Mouse (Mus musculus) midbrain, embryonic 14.5 days (tissue): ENCODE measurements around the gene Fam57b. TPM values are rescaled to one million over a fixed set of nuclear protein-coding genes. Genes with fewer than 3 reads are reported as not detected.
A peak's percentile ranks its signal among the peaks of the same experiment; 100 is the strongest.

Experiments
- ATAC-seq: fragments of 200-750 bp; cut with Nextera tagmentation; 2 replicates; pipeline ENCODE4 v1.8.0; 2017; ENCODE audit warnings: moderate number of reproducible peaks, moderate library complexity; ENCODE audit not compliant: low FRiP score, low TSS enrichment
- DNase-seq: peaks from one replicate; pipeline ENCODE4 v3.0.0-alpha.2; 2015
- H3K27ac ChIP-seq: fragments of 300-500 bp; sonication (generic); replicated peaks from 2 replicates; pipeline ENCODE4 v1.5.1; 2014; ENCODE audit warnings: mild to moderate bottlenecking, low read depth, low read length, moderate library complexity
- H3K27me3 ChIP-seq: fragments of 300-500 bp; sonication (generic); 2 replicates; pipeline ENCODE4 v1.6.1; 2014; ENCODE audit warnings: low read length, control low read depth, mixed read lengths; ENCODE audit not compliant: control insufficient read depth, insufficient read depth
- H3K36me3 ChIP-seq: fragments of 300-500 bp; sonication (generic); 2 replicates; pipeline ENCODE4 v1.6.1; 2014; ENCODE audit warnings: low read length, control low read depth; ENCODE audit not compliant: control insufficient read depth, insufficient read depth
- H3K4me1 ChIP-seq: fragments of 300-500 bp; sonication (generic); 2 replicates; pipeline ENCODE4 v1.6.1; 2014; ENCODE audit warnings: mild to moderate bottlenecking, antibody characterized with exemption, low read length, control low read depth; ENCODE audit not compliant: control insufficient read depth, insufficient read depth
- H3K4me2 ChIP-seq: fragments of 300-500 bp; sonication (generic); 2 replicates; pipeline ENCODE4 v1.6.1; 2014; ENCODE audit warnings: mild to moderate bottlenecking, low read length, moderate library complexity
- H3K4me3 ChIP-seq: fragments of 300-500 bp; sonication (generic); replicated peaks from 2 replicates; pipeline ENCODE4 v1.5.1; 2014; ENCODE audit warnings: low read depth, low read length
- H3K9ac ChIP-seq: fragments of 300-500 bp; sonication (generic); replicated peaks from 2 replicates; pipeline ENCODE4 v1.6.1; 2014; ENCODE audit warnings: mild to moderate bottlenecking, low read length, moderate library complexity
- H3K9me3 ChIP-seq: fragments of 300-500 bp; sonication (generic); 2 replicates; pipeline ENCODE4 v1.6.1; 2016; ENCODE audit warnings: low read length, control low read depth, mixed read lengths; ENCODE audit not compliant: control insufficient read depth
- WGBS: fragments of 180-500 bp; shearing (Covaris S2); extraction: QIAGEN DNeasy Blood & Tissue Kit; methylation state at CpG from one replicate; pipeline ENCODE4 v1.1.7; 2014; 5-methylcytosine and 5-hydroxymethylcytosine counted together
- polyA plus RNA-seq: library from polyadenylated mRNA; unstranded; fragments of >200 nt; fragmentation: Nextera tagmentation; extraction: Ambion mirVana; gene quantifications from 2 replicates; pipeline ENCODE4 v1.2.1, GENCODE M21; 2014

Gene Fam57b
- polyA plus RNA-seq, 1 experiment from 2014 or later: 51.6 TPM

DNA sequence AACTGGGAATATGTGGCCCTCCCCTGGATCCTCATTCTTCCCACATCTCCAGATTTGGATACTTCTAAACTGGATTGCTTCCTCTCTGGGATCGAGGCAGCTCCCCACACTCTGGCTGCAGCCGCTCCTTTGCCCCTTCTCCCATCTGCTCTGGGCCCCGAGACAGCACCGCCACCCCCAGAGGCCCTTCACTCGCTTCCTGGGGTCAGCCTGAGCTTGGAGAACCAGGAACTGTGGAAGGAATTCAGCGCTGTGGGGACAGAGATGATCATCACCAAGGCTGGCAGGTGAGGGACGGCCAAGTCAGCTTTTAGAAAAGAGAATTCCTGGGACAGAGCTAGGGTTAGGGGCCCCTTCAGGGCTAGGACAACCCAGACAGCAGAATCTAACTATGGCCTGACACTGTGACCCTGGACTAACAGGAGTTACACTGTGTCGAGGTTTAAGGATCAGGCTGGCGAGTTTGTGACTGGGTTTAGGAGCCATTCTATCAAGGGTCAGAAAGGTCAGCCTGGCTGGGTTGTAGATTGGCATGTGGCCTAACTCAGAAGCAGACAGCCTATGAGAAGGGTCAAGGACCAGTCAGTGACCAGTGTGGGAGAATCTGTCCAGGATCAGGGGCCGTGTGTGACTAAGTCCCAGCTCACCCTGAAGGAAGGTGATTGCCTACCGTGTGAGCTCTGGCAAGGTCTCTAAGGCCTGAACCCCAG lies 15.7 kb upstream of the Fam57b start:
- no peak for DNase-seq
- Histone ChIP-seq H3K4me3 (no peak overlapping the region), H3K27me3 (no peaks in the 10 kb centered on the region), H3K9me3 (no peaks in the 10 kb centered on the region), H3K27ac (no peak overlapping the region), H3K9ac (peak overlapping the region; percentile 24), H3K36me3 (peaks cover 38% of the 10 kb centered on the region), H3K4me2 (peak overlapping the region; percentile 83), H3K4me1 (peaks cover 27% of the 10 kb centered on the region)
- no peak for ATAC-seq
- WGBS: 44% methylated on average over 11 of the region's 11 CpGs

DNA sequence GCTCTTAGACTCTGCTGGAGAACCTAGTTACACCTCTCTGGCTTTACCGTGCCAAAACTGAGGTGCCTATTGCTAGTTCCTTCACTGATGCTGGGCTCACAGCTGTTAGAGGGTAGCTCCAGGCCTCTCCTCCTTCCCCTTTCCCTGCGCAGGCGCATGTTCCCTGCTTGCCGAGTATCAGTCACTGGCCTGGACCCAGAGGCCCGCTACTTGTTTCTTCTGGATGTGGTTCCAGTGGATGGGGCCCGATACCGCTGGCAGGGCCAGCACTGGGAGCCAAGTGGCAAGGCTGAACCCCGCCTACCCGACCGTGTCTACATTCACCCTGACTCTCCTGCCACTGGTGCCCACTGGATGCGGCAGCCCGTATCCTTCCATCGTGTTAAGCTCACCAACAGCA lies 14.8 kb upstream of the Fam57b start:
- Histone ChIP-seq H3K4me1 (peaks cover 22% of the 10 kb centered on the region), H3K27ac (no peak overlapping the region), H3K9ac (no peak overlapping the region), H3K36me3 (peaks cover 47% of the 10 kb centered on the region), H3K4me2 (no peak overlapping the region), H3K9me3 (no peaks in the 10 kb centered on the region), H3K4me3 (no peak overlapping the region), H3K27me3 (no peaks in the 10 kb centered on the region)
- DNase-seq: no peak
- WGBS: 88% methylated on average over 13 of the region's 13 CpGs
- ATAC-seq: no peak

DNA sequence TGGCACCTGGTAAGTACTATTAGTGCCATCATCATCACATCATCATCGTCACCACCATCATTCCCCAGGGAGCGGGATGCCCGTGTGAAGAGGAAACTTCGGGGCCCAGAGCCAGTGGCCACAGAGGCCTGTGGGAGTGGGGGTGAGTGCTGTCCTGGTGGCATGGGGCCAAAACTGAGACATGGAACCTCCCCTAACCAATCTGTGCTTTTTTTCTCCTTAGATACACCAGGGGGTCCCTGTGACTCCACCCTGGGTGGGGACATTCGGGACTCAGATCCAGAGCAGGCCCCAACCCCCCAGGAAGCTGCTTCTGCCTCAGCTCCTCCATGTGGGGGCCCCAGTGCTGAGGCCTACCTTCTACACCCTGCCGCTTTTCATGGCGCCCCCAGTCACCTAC lies 13.0 kb upstream of the Fam57b start:
- H3K9me3 ChIP-seq: no peaks in the 10 kb centered on the region
- no peak overlapping the region for H3K9ac ChIP-seq
- H3K4me1 ChIP-seq: peaks cover 15% of the 10 kb centered on the region
- DNase-seq (no peak), ATAC-seq (no peak)
- no peak overlapping the region for H3K27ac ChIP-seq
- WGBS: 91% methylated on average over 7 of the region's 7 CpGs
- peaks cover 57% of the 10 kb centered on the region for H3K36me3 ChIP-seq
- no peaks in the 10 kb centered on the region for H3K27me3 ChIP-seq
- no peak overlapping the region for H3K4me2 ChIP-seq
- no peak overlapping the region for H3K4me3 ChIP-seq

DNA sequence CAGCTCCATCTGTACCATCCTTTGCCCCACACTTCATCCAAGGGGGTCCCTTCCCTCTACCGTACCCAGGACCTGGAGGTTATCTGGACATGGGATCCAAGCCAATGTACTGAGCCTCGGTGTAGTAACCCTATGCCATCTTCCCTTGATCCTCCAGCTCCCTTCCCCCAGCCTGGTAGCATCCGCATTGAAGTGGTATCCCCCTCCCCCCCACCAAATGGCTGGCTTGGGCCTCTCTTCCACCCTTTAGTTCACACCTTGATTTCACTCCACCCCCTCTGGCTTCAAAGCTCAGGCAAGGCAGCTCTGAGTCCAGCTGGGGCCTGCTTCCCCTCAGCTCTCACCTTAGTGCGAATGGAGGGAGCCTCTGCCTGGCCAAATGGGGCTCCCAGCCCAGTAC lies 12.4 kb upstream of the Fam57b start:
- no peak overlapping the region for H3K9ac ChIP-seq
- H3K4me1 ChIP-seq: peaks cover 9% of the 10 kb centered on the region
- ATAC-seq (no peak), DNase-seq (no peak)
- H3K27me3 ChIP-seq: no peaks in the 10 kb centered on the region
- peaks cover 63% of the 10 kb centered on the region for H3K36me3 ChIP-seq
- H3K4me3 ChIP-seq: no peak overlapping the region
- no peak overlapping the region for H3K27ac ChIP-seq
- H3K9me3 ChIP-seq: no peaks in the 10 kb centered on the region
- no peak overlapping the region for H3K4me2 ChIP-seq
- 93% methylated on average over 4 of the region's 4 CpGs for WGBS

DNA sequence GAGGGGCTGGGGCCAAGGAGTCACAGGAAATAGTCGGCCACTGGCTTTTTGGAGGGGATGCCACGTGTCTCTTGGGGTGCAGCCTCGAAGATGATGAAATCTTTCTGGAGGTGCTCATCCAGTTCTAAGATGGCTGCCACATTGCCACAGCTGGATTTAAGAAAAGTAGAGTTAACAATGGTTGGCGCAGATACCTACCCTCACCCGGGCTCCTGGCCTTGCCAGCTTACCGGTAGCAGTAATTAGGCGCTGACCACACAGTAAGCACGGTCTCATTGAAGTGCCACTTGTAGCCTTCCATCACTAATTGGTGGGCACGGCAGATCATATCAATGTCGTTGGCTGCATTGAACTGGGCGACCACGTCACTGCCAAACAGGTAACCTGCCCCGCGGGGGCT lies 11.3 kb upstream of the Fam57b start:
- Histone ChIP-seq H3K4me2 (no peak overlapping the region), H3K9ac (no peak overlapping the region), H3K9me3 (no peaks in the 10 kb centered on the region), H3K4me1 (peaks cover 7% of the 10 kb centered on the region), H3K4me3 (no peak overlapping the region), H3K36me3 (peaks cover 65% of the 10 kb centered on the region), H3K27ac (no peak overlapping the region), H3K27me3 (no peaks in the 10 kb centered on the region)
- WGBS: 93% methylated on average over 14 of the region's 14 CpGs
- no peak for ATAC-seq
- DNase-seq: no peak

DNA sequence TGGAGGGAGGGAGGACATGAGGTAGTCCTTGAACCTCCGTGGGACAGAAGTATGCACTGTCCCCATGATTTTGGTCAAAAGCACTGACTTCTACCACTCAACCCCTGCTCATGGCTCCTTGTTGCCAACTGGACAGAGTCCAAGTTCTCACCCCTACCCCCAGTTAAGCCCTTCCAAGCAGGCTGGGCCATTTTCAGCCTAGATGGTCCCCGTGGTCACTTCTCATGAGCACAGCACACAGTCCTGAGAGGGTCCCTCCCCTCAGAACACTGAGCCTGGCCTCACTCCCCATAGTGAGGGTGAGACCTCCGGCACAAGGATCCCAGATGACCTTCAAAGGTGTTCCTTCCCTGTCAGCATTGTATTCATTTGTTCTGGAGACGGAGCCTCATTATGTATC lies 8.3 kb upstream of the Fam57b start:
- H3K27ac ChIP-seq: no peak overlapping the region
- H3K4me3 ChIP-seq: no peak overlapping the region
- H3K4me2 ChIP-seq: no peak overlapping the region
- no peaks in the 10 kb centered on the region for H3K27me3 ChIP-seq
- H3K9me3 ChIP-seq: no peaks in the 10 kb centered on the region
- WGBS: 94% methylated on average over 4 of the region's 4 CpGs
- H3K9ac ChIP-seq: no peak overlapping the region
- DNase-seq (no peak), ATAC-seq (no peak)
- H3K36me3 ChIP-seq: peaks cover 65% of the 10 kb centered on the region
- peaks cover 14% of the 10 kb centered on the region for H3K4me1 ChIP-seq

DNA sequence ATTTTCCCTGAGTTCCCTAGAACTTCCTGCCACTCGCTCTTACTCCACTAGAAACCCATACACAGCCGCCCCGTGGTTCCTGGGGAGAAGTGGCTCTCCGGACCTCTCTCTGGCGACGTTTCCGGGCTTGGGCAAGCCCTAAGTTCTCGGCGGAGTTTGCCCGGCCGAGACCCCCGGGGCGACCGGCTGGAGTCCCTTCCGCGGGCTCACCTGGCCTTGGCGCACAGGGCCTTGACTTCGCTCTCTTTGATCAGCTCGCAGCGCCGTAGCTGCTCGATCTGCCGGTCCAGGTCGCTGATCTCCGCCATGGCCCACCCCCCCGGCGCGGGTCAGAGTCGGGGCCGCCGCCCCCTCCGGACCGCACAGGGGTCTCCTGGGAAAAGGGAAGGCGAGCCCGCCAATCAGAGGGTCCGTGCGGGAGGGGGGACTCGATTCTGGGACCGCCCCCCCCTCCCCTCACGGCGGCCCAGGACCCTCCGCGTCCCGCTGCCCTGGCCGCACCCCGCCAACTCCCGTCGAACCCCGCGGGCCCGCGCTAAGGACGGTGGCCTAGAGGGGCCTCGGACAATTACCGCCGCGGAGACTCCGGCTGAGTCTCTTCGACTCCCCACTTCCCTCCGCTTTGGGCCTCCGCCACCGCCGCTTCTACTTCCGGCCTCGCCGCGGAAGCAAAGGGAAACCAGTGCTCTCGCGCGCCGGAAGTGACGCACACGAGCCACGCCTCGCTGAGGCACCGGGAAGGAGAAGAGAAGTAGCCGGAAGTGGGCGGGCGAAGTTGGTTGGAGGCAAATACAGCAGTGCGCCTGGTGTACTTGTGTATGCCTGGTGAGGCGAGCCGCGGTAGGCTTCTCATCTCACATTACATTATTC lies 5.4 kb upstream of the Fam57b start, which contains the start of gene Ppp4c:
Gene Ppp4c, minus strand, starts transcription at position 646 of the 870 bp plus-strand sequence.
- peak; percentile 93 for ATAC-seq
- under 1% methylated on average over 80 of the region's 83 CpGs for WGBS
- Histone ChIP-seq H3K27ac (peak within 1 kb of the TSS; percentile 92), H3K27me3 (no peaks in the 10 kb centered on the region), H3K36me3 (peaks cover 63% of the 10 kb centered on the region), H3K4me1 (peaks cover 17% of the 10 kb centered on the region), H3K4me3 (peak within 1 kb of the TSS; percentile 97), H3K9me3 (no peaks in the 10 kb centered on the region), H3K4me2 (peak within 1 kb of the TSS; percentile 70), H3K9ac (peak within 1 kb of the TSS; percentile 83)
- DNase-seq: peak; percentile 100

DNA sequence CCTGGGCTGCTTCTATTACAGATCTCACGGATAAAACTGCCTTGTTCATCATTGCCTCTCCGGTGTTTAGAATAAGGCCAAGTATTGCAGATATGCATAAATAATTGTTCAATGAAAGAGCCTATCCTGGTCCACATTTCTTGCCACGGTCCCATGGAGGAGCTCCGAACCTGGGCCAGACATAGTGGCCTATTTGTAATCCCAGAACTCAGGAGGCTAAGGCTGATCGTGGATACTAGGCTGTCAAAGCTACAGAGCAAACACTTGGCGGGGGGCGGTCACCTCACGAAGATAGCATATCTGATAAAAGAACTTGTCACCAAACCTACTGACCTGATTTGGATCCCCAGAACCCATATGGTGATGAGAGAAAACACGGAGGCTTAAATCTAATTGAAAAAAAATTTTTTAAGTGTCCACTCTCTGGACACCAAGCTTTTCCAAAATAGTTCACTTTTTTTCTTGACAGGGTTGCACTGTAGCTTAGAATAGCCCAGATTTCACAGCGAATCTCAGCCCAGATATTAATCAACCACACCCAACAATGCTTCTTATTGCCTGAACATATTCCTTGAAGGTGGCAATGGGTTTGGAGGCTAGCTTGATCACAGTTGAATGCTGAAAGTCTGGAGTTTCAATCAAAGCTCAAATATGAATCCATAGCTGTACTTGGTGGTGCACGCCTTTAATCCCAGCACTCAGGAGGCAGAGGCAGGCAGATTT lies 4.6 kb upstream of the Fam57b start:
- ATAC-seq: no peak
- H3K36me3 ChIP-seq: peaks cover 56% of the 10 kb centered on the region

More for the DNA sequence above, 4.6 kb upstream of the Fam57b start:
- Histone ChIP-seq H3K4me2 (peak overlapping the region; percentile 70), H3K9ac (peak overlapping the region; percentile 83; the same call in 1 of the 2 replicates), H3K4me1 (peaks cover 25% of the 10 kb centered on the region), H3K4me3 (peak overlapping the region; percentile 97), H3K9me3 (no peaks in the 10 kb centered on the region), H3K27ac (peak overlapping the region; percentile 92), H3K27me3 (no peaks in the 10 kb centered on the region)
- 25% methylated on average over 11 of the region's 11 CpGs for WGBS
- no peak for DNase-seq
